Mouse (Mus musculus): ENCODE data around the gene Tcf7l2. TPM values are rescaled to one million over a fixed set of nuclear protein-coding genes. Genes with fewer than 3 reads are reported as not detected.

The Tcf7l2 gene
- polyA plus RNA-seq, 1 experiment from 2014 or later: 196 TPM

DNA sequence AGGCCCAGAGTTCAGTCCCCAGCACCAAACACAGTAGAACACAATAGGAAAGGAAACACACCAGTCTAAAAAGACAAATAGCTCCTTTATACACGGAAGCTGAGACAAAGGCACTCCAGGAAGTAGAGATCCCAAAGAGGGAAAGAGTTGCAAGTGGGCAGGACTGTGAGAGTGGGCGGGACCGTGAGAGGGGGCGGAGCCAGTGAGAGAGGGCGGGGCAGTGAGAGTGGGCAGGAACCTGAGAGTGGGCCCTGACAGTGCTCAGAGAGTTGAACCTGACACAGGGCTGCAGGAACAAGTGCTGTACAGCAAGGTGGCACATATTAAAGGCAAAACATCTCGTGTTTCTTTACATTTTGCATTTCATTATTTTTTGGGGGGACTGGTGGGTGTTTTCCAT, 22.5 kb upstream of the Tcf7l2 start:
- Histone ChIP-seq H3K4me3 (ENCODE audit: low read depth, low read length) (no peak overlapping the region), H3K9me3 (replicated peaks; ENCODE audit: control insufficient read depth, low read length) (no peaks in the 10 kb centered on the region), H3K36me3 (ENCODE audit: control insufficient read depth, insufficient read depth, low read length) (no peaks in the 10 kb centered on the region), H3K9ac (ENCODE audit: low read length) (no peak overlapping the region), H3K4me2 (ENCODE audit: low read length) (no peak overlapping the region), H3K27me3 (replicated peaks; ENCODE audit: control insufficient read depth, insufficient read depth, low read length) (no peaks in the 10 kb centered on the region), H3K4me1 (ENCODE audit: control insufficient read depth, insufficient read depth, low read length) (no peaks in the 10 kb centered on the region), H3K27ac (ENCODE audit: low read depth, low read length) (no peak overlapping the region)
- DNase-seq (ENCODE audit: low spot score) (no peak), ATAC-seq (no peak)
- WGBS: 72% methylated on average over 6 of the region's 6 CpGs

DNA sequence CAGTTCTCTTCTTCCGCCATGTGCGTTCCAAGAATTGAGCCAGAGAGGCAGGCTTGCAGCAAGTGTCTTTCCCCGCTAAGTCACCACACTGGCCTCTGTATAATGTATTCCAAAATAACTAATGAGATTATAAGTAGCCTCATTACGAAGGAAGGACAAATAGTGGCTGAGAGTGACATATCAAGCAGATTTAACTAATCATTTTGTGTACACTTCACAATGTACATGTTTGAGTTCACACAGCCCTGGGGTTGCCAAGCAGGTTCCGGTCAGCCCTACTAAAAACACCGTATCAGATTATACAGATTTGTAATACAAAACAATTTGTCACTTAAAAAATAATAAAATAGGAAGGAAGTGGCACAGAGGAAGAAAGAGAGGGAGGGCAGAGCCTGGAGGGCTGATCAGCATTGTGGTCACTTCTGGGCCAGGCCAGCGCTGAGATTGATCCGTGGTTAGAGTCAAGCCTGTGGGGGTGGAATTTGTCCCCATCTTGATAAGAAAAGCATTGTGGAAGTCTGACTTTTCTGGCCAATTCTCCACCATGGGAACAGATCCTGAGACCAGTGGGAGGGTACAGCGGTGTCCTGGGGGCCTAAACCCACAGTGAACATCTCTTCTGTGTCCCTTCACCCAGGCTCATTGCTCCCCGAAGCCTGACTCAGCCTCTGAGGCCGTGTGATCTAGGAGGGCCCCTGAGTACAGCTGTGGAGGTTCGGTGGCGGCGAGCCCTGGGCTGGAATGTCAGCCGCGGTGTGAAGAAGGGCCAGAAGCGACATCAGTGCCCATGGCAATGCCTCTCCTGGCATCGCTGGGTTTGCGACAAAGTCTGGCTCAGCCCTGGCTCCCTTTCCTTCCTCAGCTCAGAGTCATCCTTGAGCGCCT, 21.9 kb upstream of the Tcf7l2 start:
- no peak overlapping the region for H3K4me2 ChIP-seq (ENCODE audit: low read length)

GRCm38 (mm10) chr19:55720409-55721092, 21.1 kb upstream of the Tcf7l2 start:
- H3K4me1 ChIP-seq (ENCODE audit: control insufficient read depth, insufficient read depth, low read length): no peaks in the 10 kb centered on the region
- WGBS: 80% methylated on average over 16 of the region's 16 CpGs
- H3K4me3 ChIP-seq (ENCODE audit: low read depth, low read length): no peak overlapping the region
- ATAC-seq: no peak
- DNase-seq (ENCODE audit: low spot score): no peak
- H3K9me3 ChIP-seq (replicated peaks; ENCODE audit: control insufficient read depth, low read length): no peaks in the 10 kb centered on the region
- no peak overlapping the region for H3K9ac ChIP-seq (ENCODE audit: low read length)
- H3K36me3 ChIP-seq (ENCODE audit: control insufficient read depth, insufficient read depth, low read length): no peaks in the 10 kb centered on the region
- no peak overlapping the region for H3K27ac ChIP-seq (ENCODE audit: low read depth, low read length)
- no peaks in the 10 kb centered on the region for H3K27me3 ChIP-seq (replicated peaks; ENCODE audit: control insufficient read depth, insufficient read depth, low read length)
- no peak overlapping the region for H3K4me2 ChIP-seq (ENCODE audit: low read length)

More for the DNA sequence above, 21.9 kb upstream of the Tcf7l2 start:
- Histone ChIP-seq H3K9ac (ENCODE audit: low read length) (no peak overlapping the region), H3K4me1 (ENCODE audit: control insufficient read depth, insufficient read depth, low read length) (no peaks in the 10 kb centered on the region), H3K4me3 (ENCODE audit: low read depth, low read length) (no peak overlapping the region), H3K9me3 (replicated peaks; ENCODE audit: control insufficient read depth, low read length) (no peaks in the 10 kb centered on the region), H3K27ac (ENCODE audit: low read depth, low read length) (no peak overlapping the region), H3K27me3 (replicated peaks; ENCODE audit: control insufficient read depth, insufficient read depth, low read length) (no peaks in the 10 kb centered on the region), H3K36me3 (ENCODE audit: control insufficient read depth, insufficient read depth, low read length) (no peaks in the 10 kb centered on the region)
- DNase-seq (ENCODE audit: low spot score): no peak
- 73% methylated on average over 20 of the region's 20 CpGs for WGBS
- no peak for ATAC-seq

- Histone ChIP-seq H3K4me2 (ENCODE audit: low read length) (no peak overlapping the region), H3K4me1 (ENCODE audit: control insufficient read depth, insufficient read depth, low read length) (no peaks in the 10 kb centered on the region), H3K9ac (ENCODE audit: low read length) (no peak overlapping the region), H3K4me3 (ENCODE audit: low read depth, low read length) (no peak overlapping the region), H3K9me3 (replicated peaks; ENCODE audit: control insufficient read depth, low read length) (no peaks in the 10 kb centered on the region), H3K27ac (ENCODE audit: low read depth, low read length) (no peak overlapping the region), H3K27me3 (replicated peaks; ENCODE audit: control insufficient read depth, insufficient read depth, low read length) (no peaks in the 10 kb centered on the region), H3K36me3 (ENCODE audit: control insufficient read depth, insufficient read depth, low read length) (no peaks in the 10 kb centered on the region)
- ATAC-seq (no peak), DNase-seq (ENCODE audit: low spot score) (no peak)
- WGBS: 41% methylated on average over 6 of the region's 6 CpGs
Observed at GRCm38 (mm10) chr19:55722376-55722775, 19.2 kb upstream of the Tcf7l2 start.

DNA sequence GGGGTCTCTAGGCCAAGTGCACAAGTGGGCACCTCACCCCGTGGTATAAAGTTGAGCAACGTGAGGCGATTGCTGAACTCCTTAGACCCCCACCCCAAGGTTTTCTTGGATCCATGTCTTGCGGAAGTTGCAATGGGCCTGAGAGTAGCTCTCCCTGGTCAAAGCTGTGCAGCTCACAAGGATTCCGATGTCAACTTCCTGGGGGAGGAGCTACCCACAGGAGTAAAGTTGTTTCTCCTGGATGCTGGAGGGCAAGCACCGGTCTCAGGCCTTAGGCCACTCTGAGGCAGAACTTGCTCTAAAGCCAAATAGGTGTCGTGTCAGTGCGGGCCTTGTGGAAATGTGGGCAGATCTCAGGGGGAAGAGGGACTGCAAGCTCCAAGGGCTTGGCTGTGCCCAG, 12.2 kb upstream of the Tcf7l2 start:
- Histone ChIP-seq H3K4me2 (ENCODE audit: low read length) (no peak overlapping the region), H3K4me3 (ENCODE audit: low read depth, low read length) (no peak overlapping the region), H3K27me3 (replicated peaks; ENCODE audit: control insufficient read depth, insufficient read depth, low read length) (no peaks in the 10 kb centered on the region; the same call in 1 of the 2 replicates), H3K9ac (ENCODE audit: low read length) (no peak overlapping the region), H3K9me3 (replicated peaks; ENCODE audit: control insufficient read depth, low read length) (no peaks in the 10 kb centered on the region), H3K27ac (ENCODE audit: low read depth, low read length) (no peak overlapping the region), H3K4me1 (ENCODE audit: control insufficient read depth, insufficient read depth, low read length) (no peaks in the 10 kb centered on the region), H3K36me3 (ENCODE audit: control insufficient read depth, insufficient read depth, low read length) (no peaks in the 10 kb centered on the region)
- WGBS: 86% methylated on average over 8 of the region's 8 CpGs
- no peak for ATAC-seq
- DNase-seq (ENCODE audit: low spot score): no peak

- Histone ChIP-seq H3K27me3 (replicated peaks; ENCODE audit: control insufficient read depth, insufficient read depth, low read length) (no peaks in the 10 kb centered on the region; the same call in 1 of the 2 replicates), H3K36me3 (ENCODE audit: control insufficient read depth, insufficient read depth, low read length) (no peaks in the 10 kb centered on the region), H3K27ac (ENCODE audit: low read depth, low read length) (no peak overlapping the region), H3K4me2 (ENCODE audit: low read length) (no peak overlapping the region), H3K9ac (ENCODE audit: low read length) (no peak overlapping the region), H3K9me3 (replicated peaks; ENCODE audit: control insufficient read depth, low read length) (no peaks in the 10 kb centered on the region), H3K4me3 (ENCODE audit: low read depth, low read length) (no peak overlapping the region), H3K4me1 (ENCODE audit: control insufficient read depth, insufficient read depth, low read length) (no peaks in the 10 kb centered on the region)
- 54% methylated on average over 6 of the region's 6 CpGs for WGBS
- ATAC-seq (no peak), DNase-seq (ENCODE audit: low spot score) (no peak)
Observed at GRCm38 (mm10) chr19:55732499-55732898, 9.1 kb upstream of the Tcf7l2 start.

- no peaks in the 10 kb centered on the region for H3K9me3 ChIP-seq (replicated peaks; ENCODE audit: control insufficient read depth, low read length)
- H3K27ac ChIP-seq (ENCODE audit: low read depth, low read length): no peak overlapping the region
- no peaks in the 10 kb centered on the region; the same call in 1 of the 2 replicates for H3K27me3 ChIP-seq (replicated peaks; ENCODE audit: control insufficient read depth, insufficient read depth, low read length)
- ATAC-seq (no peak), DNase-seq (ENCODE audit: low spot score) (no peak)
- H3K36me3 ChIP-seq (ENCODE audit: control insufficient read depth, insufficient read depth, low read length): no peaks in the 10 kb centered on the region
- no peaks in the 10 kb centered on the region for H3K4me1 ChIP-seq (ENCODE audit: control insufficient read depth, insufficient read depth, low read length)
- no peak overlapping the region for H3K4me3 ChIP-seq (ENCODE audit: low read depth, low read length)
- WGBS: 74% methylated on average over 3 of the region's 3 CpGs
- no peak overlapping the region for H3K4me2 ChIP-seq (ENCODE audit: low read length)
- no peak overlapping the region for H3K9ac ChIP-seq (ENCODE audit: low read length)
Observed at GRCm38 (mm10) chr19:55732994-55733393, 8.6 kb upstream of the Tcf7l2 start.

- Histone ChIP-seq H3K4me3 (ENCODE audit: low read depth, low read length) (no peak overlapping the region), H3K9ac (ENCODE audit: low read length) (no peak overlapping the region), H3K27me3 (replicated peaks; ENCODE audit: control insufficient read depth, insufficient read depth, low read length) (no peaks in the 10 kb centered on the region; the same call in 1 of the 2 replicates), H3K27ac (ENCODE audit: low read depth, low read length) (no peak overlapping the region), H3K36me3 (ENCODE audit: control insufficient read depth, insufficient read depth, low read length) (no peaks in the 10 kb centered on the region), H3K9me3 (replicated peaks; ENCODE audit: control insufficient read depth, low read length) (no peaks in the 10 kb centered on the region), H3K4me1 (ENCODE audit: control insufficient read depth, insufficient read depth, low read length) (peaks cover 8% of the 10 kb centered on the region; the same call in 1 of the 2 replicates), H3K4me2 (ENCODE audit: low read length) (no peak overlapping the region)
- no peak for DNase-seq (ENCODE audit: low spot score)
- ATAC-seq: no peak
- WGBS: 61% methylated on average over 6 of the region's 6 CpGs
Observed at GRCm38 (mm10) chr19:55736016-55736415, 5.6 kb upstream of the Tcf7l2 start.

DNA sequence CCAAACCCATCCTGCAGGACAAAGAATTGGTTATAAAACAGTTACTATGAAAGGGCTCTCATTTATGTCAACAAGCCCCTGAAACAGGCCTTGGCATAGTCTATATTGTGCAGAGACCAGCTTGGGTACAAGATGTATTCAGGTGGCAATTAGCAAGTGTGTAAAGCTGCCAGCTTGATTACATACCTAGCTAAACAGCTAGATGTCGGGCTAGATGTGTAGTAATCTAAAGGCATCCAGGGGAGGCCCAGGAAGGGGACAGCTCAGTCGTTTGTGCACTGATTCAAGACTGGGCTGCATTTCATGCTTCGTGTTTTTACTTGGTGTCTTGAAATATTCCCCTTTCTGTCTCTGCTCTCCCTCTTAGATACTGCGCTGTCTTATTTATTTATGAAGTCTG, 1.9 kb upstream of the Tcf7l2 start:
- Histone ChIP-seq H3K9me3 (replicated peaks; ENCODE audit: control insufficient read depth, low read length) (no peaks in the 10 kb centered on the region), H3K4me2 (ENCODE audit: low read length) (no peak overlapping the region)
- DNase-seq (ENCODE audit: low spot score): peak; percentile 50

More for the DNA sequence above, 1.9 kb upstream of the Tcf7l2 start:
- Histone ChIP-seq H3K9ac (ENCODE audit: low read length) (no peak overlapping the region), H3K27me3 (replicated peaks; ENCODE audit: control insufficient read depth, insufficient read depth, low read length) (no peaks in the 10 kb centered on the region), H3K36me3 (ENCODE audit: control insufficient read depth, insufficient read depth, low read length) (no peaks in the 10 kb centered on the region), H3K4me1 (ENCODE audit: control insufficient read depth, insufficient read depth, low read length) (peaks cover 9% of the 10 kb centered on the region; the same call in 1 of the 2 replicates), H3K4me3 (ENCODE audit: low read depth, low read length) (no peak overlapping the region), H3K27ac (ENCODE audit: low read depth, low read length) (no peak overlapping the region)
- WGBS: 10% methylated on average over 4 of the region's 4 CpGs
- no peak for ATAC-seq
